Mouse (Mus musculus) frontal cortex, postnatal 10 days (tissue): Measurements from ENCODE around the gene C1qtnf3.
"Not testable (repeated sequence)": the region's sequence is repeated elsewhere in the genome, so short reads cannot be mapped to it uniquely, and the experiment has no call there.

Source experiments
- DNase-seq, 2 experiments: peaks; one replicate each; pipeline ENCODE4 v3.0.0; 2022; ENCODE audit warnings: low spot score in 2 of 2, mixed read lengths in 1 of 2

C1qtnf3 gene

DNA sequence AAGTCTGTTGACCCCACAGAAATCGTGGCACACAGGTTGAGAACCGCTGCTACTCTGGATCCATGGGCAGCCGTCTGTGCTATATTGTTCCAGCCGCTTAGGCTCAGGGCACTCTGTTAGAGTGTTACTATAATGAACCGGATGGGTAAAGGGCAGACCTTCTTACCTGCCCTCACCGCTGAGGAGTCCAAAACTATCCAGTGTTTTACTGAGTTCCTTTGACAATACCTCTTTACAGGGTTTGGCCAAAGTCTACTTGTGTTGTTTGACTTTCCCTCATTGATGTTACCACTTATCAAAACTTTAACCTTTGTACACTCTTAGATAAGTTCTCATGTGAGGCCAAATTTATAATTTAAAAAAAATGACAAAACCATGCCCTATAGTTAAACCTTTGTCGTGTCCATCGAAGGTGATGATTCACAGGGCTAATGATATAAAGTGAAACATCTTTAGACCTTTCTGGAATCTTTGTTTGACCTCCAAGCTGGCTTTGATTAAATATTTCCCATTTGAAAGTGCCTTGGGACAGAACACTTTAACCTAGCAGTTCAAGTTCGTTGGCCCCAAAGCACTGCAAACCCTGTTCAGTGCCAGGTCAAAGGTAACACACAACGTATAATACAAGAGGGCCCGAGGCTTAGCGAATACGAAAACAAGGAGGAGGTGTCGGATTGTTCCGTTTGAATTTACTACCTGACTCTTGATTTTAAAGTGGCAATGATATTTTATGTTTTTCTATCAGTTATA lies 7.3 kb downstream of the C1qtnf3 start:
- no peak for DNase-seq

DNA sequence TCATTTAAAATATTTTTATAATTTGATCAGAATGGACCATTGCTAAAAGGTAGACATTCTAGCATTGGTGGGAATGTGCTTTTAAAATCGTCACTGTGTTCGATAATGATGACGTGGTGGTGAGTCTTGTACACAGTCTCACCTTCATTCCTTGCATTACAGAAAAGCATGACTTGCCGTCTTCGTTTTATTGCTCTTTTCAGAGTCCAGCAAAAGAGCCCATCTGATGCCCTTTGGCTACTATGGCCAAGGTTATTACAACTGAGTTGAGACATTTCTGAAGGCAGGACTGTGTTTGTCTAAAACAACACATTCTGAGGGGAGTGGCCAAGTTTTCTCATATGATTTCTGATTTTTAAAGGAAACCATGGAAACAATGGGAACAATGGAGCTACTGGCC lies 8.1 kb downstream of the C1qtnf3 start:
- DNase-seq: no peak

DNA sequence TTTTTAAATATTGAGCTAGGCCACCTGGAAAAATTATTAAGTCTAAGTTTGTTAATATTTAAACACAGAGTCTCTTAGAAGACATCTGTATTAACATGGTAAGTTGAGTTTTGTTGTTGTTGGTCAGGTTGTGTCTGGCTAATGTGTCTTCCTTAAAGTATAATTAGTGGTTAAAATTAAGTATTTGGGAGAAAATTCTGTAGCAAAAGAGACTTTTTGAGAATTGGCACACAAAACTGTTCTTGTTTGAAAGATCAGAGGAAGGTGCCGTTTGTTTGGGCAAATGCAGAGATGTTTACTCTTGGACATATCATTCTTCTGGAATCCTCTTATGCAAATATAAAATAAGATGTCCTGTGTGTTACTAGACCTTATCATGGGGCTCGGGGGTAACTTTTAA lies 10.5 kb downstream of the C1qtnf3 start:
- no peak for DNase-seq

DNA sequence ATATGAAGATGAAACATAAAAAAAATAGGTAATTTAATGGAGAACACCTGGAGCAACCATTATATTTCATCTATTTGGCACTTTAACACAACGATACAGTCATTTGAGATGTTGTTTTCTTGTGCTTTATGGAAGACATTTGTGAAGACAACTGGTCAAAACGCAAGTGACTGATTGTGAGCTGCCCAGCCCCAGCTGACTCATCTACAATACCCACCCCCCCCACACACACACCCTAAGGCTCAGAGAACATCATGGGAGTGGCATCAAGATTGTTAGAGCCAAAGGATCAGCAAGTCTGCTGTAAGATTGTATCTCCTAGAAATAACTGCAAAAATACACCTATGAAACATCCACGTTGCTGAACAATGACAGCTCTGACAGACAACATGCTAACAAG lies 17.3 kb downstream of the C1qtnf3 start:
- no peak for DNase-seq

DNA sequence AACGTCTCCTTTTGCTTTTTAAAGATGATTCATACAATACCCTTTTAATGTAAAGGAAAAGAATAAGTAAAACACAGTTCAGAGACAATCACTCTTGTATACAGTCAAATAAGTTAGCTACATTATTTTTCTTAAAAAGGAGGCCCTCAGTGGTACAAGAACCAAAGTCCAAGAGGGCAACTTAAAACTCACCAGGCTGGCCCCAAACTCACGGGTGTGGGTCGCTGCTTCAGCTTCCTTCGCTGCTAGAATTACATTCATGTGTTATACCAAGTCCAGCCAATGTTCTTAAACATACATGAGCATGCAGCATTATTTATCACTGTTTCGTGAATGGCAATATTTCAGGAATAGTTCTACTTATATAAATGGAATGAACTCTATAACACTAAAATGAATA lies 18.6 kb downstream of the C1qtnf3 start:
- no peak for DNase-seq

- no peak for DNase-seq
Observed at GRCm38 (mm10) chr15:10977151-10977550, 25.0 kb downstream of the C1qtnf3 start.

GRCm38 (mm10) chr15:10980712-10981111 lies 28.6 kb downstream of the C1qtnf3 start:
- DNase-seq: no peak

- peak; percentile 65 to 86 for DNase-seq
Observed at GRCm38 (mm10) chr15:10981377-10982063, 29.4 kb downstream of the C1qtnf3 start, which contains the start of gene Amacr. Gene Amacr (plus strand): TSS chr15:10981756.

- DNase-seq: no peak
Observed at GRCm38 (mm10) chr15:10982064-10982435, 29.9 kb downstream of the C1qtnf3 start.

DNA sequence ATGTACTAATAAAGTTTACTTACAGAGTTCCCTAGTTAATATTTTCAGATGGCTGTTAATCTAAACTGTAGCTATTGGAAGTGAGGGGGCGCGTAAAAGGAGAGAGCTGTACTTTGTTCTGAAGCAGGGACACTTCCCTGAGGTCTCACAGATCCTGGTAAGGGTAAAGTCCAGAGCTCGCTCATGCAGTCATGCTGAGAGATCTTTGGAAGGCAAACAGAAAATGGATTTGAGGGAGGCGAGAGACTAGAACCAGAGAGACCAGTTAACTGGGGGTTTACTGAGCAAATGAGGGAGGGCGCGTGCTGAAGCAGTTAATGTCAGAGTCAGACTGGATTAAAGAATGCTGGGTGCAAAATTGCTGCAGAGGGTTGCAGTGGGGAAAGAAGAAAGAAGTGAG lies 33.6 kb downstream of the C1qtnf3 start:
- DNase-seq: no peak

- not testable (repeated sequence) for DNase-seq
Observed at GRCm38 (mm10) chr15:10986477-10986876, 34.3 kb downstream of the C1qtnf3 start.

- DNase-seq: no peak
Observed at GRCm38 (mm10) chr15:10990411-10990810, 38.3 kb downstream of the C1qtnf3 start.

- no peak for DNase-seq
Observed at GRCm38 (mm10) chr15:10991566-10991965, 39.4 kb downstream of the C1qtnf3 start.

- no peak for DNase-seq
Observed at GRCm38 (mm10) chr15:10999832-11000231, 47.7 kb downstream of the C1qtnf3 start.

GRCm38 (mm10) chr15:11000421-11000820 lies 48.3 kb downstream of the C1qtnf3 start, which contains the start of gene Slc45a2:
Gene Slc45a2 (plus strand): TSS chr15:11000721.
- DNase-seq: no peak

GRCm38 (mm10) chr15:11003791-11004190 lies 51.7 kb downstream of the C1qtnf3 start:
- no peak for DNase-seq

DNA sequence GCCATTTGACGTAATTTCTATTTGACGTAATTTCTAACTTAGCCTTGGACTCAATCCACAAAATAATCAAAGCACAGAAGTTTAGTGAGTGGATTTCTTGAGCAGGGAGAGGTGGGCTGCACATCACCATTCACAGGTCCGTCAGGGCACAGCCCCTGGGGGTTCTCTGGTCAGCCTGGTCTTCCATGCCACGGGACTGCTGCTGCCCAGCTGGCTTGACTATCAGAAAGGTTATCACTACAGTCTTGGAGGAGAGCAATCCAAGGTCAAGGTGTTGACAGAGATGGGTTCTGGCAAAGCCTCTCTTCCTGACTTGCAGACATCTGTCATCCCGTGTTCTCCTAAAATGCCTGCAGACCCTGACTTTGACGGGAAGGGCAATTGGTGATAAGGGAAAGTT lies 52.5 kb downstream of the C1qtnf3 start:
- DNase-seq: no peak

- no peak for DNase-seq
Observed at GRCm38 (mm10) chr15:11008756-11009155, 56.6 kb downstream of the C1qtnf3 start.

DNA sequence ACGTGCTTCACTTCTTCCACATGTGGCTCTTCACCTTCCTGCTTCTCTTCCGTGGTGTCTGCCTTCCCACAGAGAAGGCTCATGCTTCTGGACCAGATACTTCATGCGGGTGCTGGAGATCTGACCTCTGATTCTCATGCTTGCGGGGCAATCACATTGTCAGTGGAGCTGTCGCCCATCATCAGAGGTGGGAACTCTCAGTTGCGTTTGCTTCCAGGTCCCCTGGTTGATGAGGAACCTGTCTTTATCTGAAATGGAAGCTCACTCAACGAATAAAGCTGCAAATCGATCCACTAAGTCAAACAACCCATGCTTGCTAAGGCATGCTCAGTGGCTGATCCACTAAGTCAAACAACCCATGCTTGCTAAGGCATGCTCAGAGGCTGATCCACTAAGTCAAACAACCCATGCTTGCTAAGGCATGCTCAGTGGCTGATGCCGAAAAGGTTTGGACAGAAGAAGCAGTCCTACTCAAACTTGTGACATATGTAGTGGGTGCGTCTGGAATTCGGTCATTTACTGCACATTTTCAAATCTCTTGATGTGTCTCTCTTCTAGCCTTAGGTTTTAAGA lies 58.9 kb downstream of the C1qtnf3 start:
- DNase-seq: no peak

DNA sequence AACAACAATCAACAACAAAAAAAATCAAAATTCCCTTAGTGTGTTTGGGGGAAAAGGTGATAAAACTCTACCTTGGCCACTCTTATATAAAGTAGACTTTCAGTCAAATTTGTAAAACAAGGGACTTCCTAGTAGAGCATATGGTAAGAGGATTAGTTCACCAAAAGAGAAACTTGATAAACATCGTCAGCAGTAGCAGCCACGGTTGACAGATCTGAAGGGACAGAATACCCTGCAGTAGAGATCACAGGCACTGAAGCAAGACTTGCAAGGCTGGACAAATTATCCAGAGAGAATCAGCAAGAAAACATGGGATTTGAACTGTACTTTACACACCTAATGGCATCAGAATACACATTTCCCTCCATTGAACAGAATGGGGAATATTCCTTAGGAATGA lies 62.8 kb downstream of the C1qtnf3 start:
- DNase-seq: no peak

GRCm38 (mm10) chr15:11026801-11027561 lies 74.8 kb downstream of the C1qtnf3 start:
- no peak for DNase-seq
